Mouse (Mus musculus) central nervous system, embryonic 18 days (tissue): ENCODE results near the gene Zfp296. TPM values are rescaled to one million over a fixed set of nuclear protein-coding genes. Genes with fewer than 3 reads are reported as not detected.

Experiments used
- polyA plus RNA-seq: library from polyadenylated mRNA; depleted of rRNA; stranded (reverse); fragments of >200 nt; gene quantifications from 2 replicates; pipeline ENCODE4 v1.2.3, GENCODE M21; 2012; rRNA removed

Zfp296 gene
- 1.2 and 1.5 TPM in 2 replicates for polyA plus RNA-seq

GRCm38 (mm10) chr7:19577141-19577852, at the start of gene Zfp296, which contains the start of gene Gemin7:
Gene Zfp296 (plus strand): TSS chr7:19577287.
Gene Gemin7 (minus strand): TSS chr7:19577595.

GRCm38 (mm10) chr7:19562643-19563410, 14.3 kb upstream of the Zfp296 start, which contains the start of gene Ppp1r37:
Gene Ppp1r37 (minus strand): TSS chr7:19563076.

GRCm38 (mm10) chr7:19603849-19604605, 26.9 kb downstream of the Zfp296 start, which contains the start of gene Clasrp:
Gene Clasrp (minus strand): TSS chr7:19604486.

GRCm38 (mm10) chr7:19629361-19629734, 52.3 kb downstream of the Zfp296 start, which contains the start of gene Relb:
Gene Relb (minus strand): TSS chr7:19629438.

Other genes with a start within 250 kb of the Zfp296 start
- 72.9 and 73.8 TPM in 2 replicates for gene Ercc1, start 232.5 kb upstream of the Zfp296 start, polyA plus RNA-seq
- 14.2 and 15.3 TPM in 2 replicates for gene Cd3eap, start 217.8 kb upstream of the Zfp296 start, polyA plus RNA-seq
- gene Ppp1r13l, start 217.5 kb upstream of the Zfp296 start, polyA plus RNA-seq = 4.4 and 5.1 TPM in 2 replicates
- gene Ercc2, start 195.3 kb upstream of the Zfp296 start, polyA plus RNA-seq = 77.4 and 78.3 TPM in 2 replicates
- 1.6 and 2.1 TPM in 2 replicates for gene Klc3, start 173.2 kb upstream of the Zfp296 start, polyA plus RNA-seq
- 0.36 and 148 TPM in 2 replicates for gene Ckm, start 172.5 kb upstream of the Zfp296 start, polyA plus RNA-seq
- gene Mark4, start 118.5 kb upstream of the Zfp296 start, polyA plus RNA-seq = 47.3 and 55.6 TPM in 2 replicates
- 0.31 and 0.70 TPM in 2 replicates for gene Exoc3l2, start 114.0 kb upstream of the Zfp296 start, polyA plus RNA-seq
- gene Bloc1s3, start 68.9 kb upstream of the Zfp296 start, polyA plus RNA-seq = 12.0 and 12.1 TPM in 2 replicates
- gene Trappc6a, start 68.9 kb upstream of the Zfp296 start, polyA plus RNA-seq = 19.9 and 24.6 TPM in 2 replicates
- 1.3 TPM in 2 replicates for gene Nkpd1, start 59.4 kb upstream of the Zfp296 start, polyA plus RNA-seq
- gene Ppp1r37, start 14.2 kb upstream of the Zfp296 start, polyA plus RNA-seq = 112 and 114 TPM in 2 replicates
- gene Gemin7, start 308 bp downstream of the Zfp296 start, polyA plus RNA-seq = 64.8 and 70.8 TPM in 2 replicates
- gene Clasrp, start 27.2 kb downstream of the Zfp296 start, polyA plus RNA-seq = 142 and 146 TPM in 2 replicates
- gene Relb, start 52.2 kb downstream of the Zfp296 start, polyA plus RNA-seq = 5.8 and 6.2 TPM in 2 replicates
- 96.6 and 100 TPM in 2 replicates for gene Clptm1, start 87.7 kb downstream of the Zfp296 start, polyA plus RNA-seq
- 0.19 TPM in 1 of 2 replicates, not detected in the other for gene Apoc2, start 100.7 kb downstream of the Zfp296 start, polyA plus RNA-seq
- not detected in 2 replicates for gene Gm44805, start 104.1 kb downstream of the Zfp296 start, polyA plus RNA-seq
- not detected in 2 replicates for gene Apoc4, start 104.2 kb downstream of the Zfp296 start, polyA plus RNA-seq
- gene Apoc1, start 115.4 kb downstream of the Zfp296 start, polyA plus RNA-seq = 1.6 and 2.7 TPM in 2 replicates
- gene Apoe, start 121.9 kb downstream of the Zfp296 start, polyA plus RNA-seq = 863 and 1,072 TPM in 2 replicates
- gene Tomm40, start 138.2 kb downstream of the Zfp296 start, polyA plus RNA-seq = 103 and 109 TPM in 2 replicates
- gene Nectin2, start 173.2 kb downstream of the Zfp296 start, polyA plus RNA-seq = 37.8 and 38.6 TPM in 2 replicates
- 13.3 and 17.6 TPM in 2 replicates for gene Bcam, start 193.7 kb downstream of the Zfp296 start, polyA plus RNA-seq
- 0.20 and 0.48 TPM in 2 replicates for gene Cblc, start 219.5 kb downstream of the Zfp296 start, polyA plus RNA-seq
- gene Bcl3, start 245.5 kb downstream of the Zfp296 start, polyA plus RNA-seq = 0.72 and 2.2 TPM in 2 replicates